Mouse (Mus musculus) myocyte (in vitro differentiated cells): ENCODE measurements at regions not wholly inside any gene's neighbourhood (a gene's known extent, or its start where the extent isn't known, plus 50 kb on each side); places are given as distances from the start of the nearest gene placed in this dataset.

ENCODE experiments used
- H3K27me3 ChIP-seq: one replicate; pipeline ENCODE4 v1.6.1; 2011; ENCODE audit not compliant: control insufficient read depth, insufficient read depth, insufficient read length
- H3K36me3 ChIP-seq: one replicate; pipeline ENCODE4 v1.6.1; 2011; ENCODE audit not compliant: control insufficient read depth, insufficient read depth
- H3K4me2 ChIP-seq: one replicate; pipeline ENCODE4 v1.6.1; 2011; ENCODE audit warnings: low read depth, control low read depth
- H3K4me3 ChIP-seq: one replicate; pipeline ENCODE4 v1.5.1; 2011; ENCODE audit warnings: mild to moderate bottlenecking, control low read depth, moderate library complexity
- H3K79me2 ChIP-seq: one replicate; pipeline ENCODE4 v1.6.1; 2011; ENCODE audit not compliant: control insufficient read depth, insufficient read depth
- H3ac ChIP-seq: one replicate; pipeline ENCODE4 v1.6.1; 2011; ENCODE audit not compliant: control insufficient read depth, insufficient read length
- CEBPB ChIP-seq: IDR thresholded peaks from 2 replicates; pipeline ENCODE4 v1.6.1; 2011; ENCODE audit warnings: mild to moderate bottlenecking, moderate library complexity; ENCODE audit not compliant: poor library complexity, insufficient read depth, severe bottlenecking
- E2F4 ChIP-seq: IDR thresholded peaks from one replicate; pipeline ENCODE4 v1.6.1; 2011; ENCODE audit warnings: mild to moderate bottlenecking, control low read depth, moderate library complexity; ENCODE audit not compliant: insufficient read depth
- MAX ChIP-seq: IDR thresholded peaks from one replicate; pipeline ENCODE4 v1.6.1; 2011; ENCODE audit warnings: low read depth, mild to moderate bottlenecking, control low read depth
- MYOD1 ChIP-seq, 3 experiments: IDR thresholded peaks; one replicate each; pipeline ENCODE4 v1.6.1; 2011; ENCODE audit warnings: control low read depth in 2 of 3, low read depth in 2 of 3, mild to moderate bottlenecking in 2 of 3, moderate library complexity in 1 of 3; ENCODE audit not compliant: insufficient read length in 2 of 3, control insufficient read depth in 1 of 3
- MYOG ChIP-seq, 3 experiments: IDR thresholded peaks; one replicate each; pipeline ENCODE4 v1.6.1; 2011; ENCODE audit warnings: control low read depth in 2 of 3, low read depth in 2 of 3, mild to moderate bottlenecking in 2 of 3; ENCODE audit not compliant: insufficient read length in 2 of 3, control insufficient read depth in 1 of 3, insufficient read depth in 1 of 3
- POLR2AphosphoS2 ChIP-seq: IDR thresholded peaks from one replicate; pipeline ENCODE4 v1.6.1; 2011; ENCODE audit warnings: low read depth, control low read depth; ENCODE audit not compliant: insufficient read length
- REST ChIP-seq: IDR thresholded peaks from one replicate; pipeline ENCODE4 v1.6.1; 2011; ENCODE audit warnings: mild to moderate bottlenecking, control low read depth, moderate library complexity; ENCODE audit not compliant: insufficient read depth, insufficient read length
- SRF ChIP-seq: IDR thresholded peaks from one replicate; pipeline ENCODE4 v1.6.1; 2011; ENCODE audit warnings: low read depth; ENCODE audit not compliant: control insufficient read depth, insufficient read length
- TCF12 ChIP-seq: IDR thresholded peaks from one replicate; pipeline ENCODE4 v1.6.1; 2011; ENCODE audit warnings: mild to moderate bottlenecking, control low read depth; ENCODE audit not compliant: poor library complexity, insufficient read depth, severe bottlenecking
- TCF3 ChIP-seq: IDR thresholded peaks from one replicate; pipeline ENCODE4 v1.6.1; 2011; ENCODE audit warnings: low read depth, control low read depth; ENCODE audit not compliant: insufficient read length
- USF1 ChIP-seq: IDR thresholded peaks from one replicate; pipeline ENCODE4 v1.6.1; 2011; ENCODE audit warnings: low read depth, mild to moderate bottlenecking, control low read depth, moderate library complexity

- H3K79me2 ChIP-seq: no peaks in the 10 kb centered on the region
- no peak overlapping the region for H3ac ChIP-seq
- TF ChIP-seq POLR2AphosphoS2: no peak
- TF ChIP-seq E2F4: no peak
- TF ChIP-seq CEBPB: no peak
- TF ChIP-seq REST: no peak
- TF ChIP-seq TCF12: no peak
- TF ChIP-seq TCF3: no peak
- TF ChIP-seq USF1: no peak
- TF ChIP-seq SRF: no peak
- TF ChIP-seq MYOD1 (IDR thresholded peaks at IDR 0.05; ENCODE audit: control insufficient read depth in 1 of 3, insufficient read length in 2 of 3, low read depth in 2 of 3): no peak
- no peak for TF ChIP-seq MYOG (IDR thresholded peaks at IDR 0.05; ENCODE audit: control insufficient read depth in 1 of 3, insufficient read depth in 1 of 3, insufficient read length in 2 of 3, low read depth in 2 of 3)
- TF ChIP-seq MAX: no peak
- no peak overlapping the region for H3K4me3 ChIP-seq
- H3K27me3 ChIP-seq: peaks cover 4% of the 10 kb centered on the region
- H3K36me3 ChIP-seq: no peaks in the 10 kb centered on the region
- no peak overlapping the region for H3K4me2 ChIP-seq
These were observed 145.8 kb downstream of the Hmg20a start for GRCm38 (mm10) chr9:56564048-56564737.
